Mouse (Mus musculus) G1E (cell line): ENCODE measurements around the gene Ctps.

ENCODE experiments used
- CTCF ChIP-seq: IDR thresholded peaks from 2 replicates; pipeline ENCODE4 v1.5.1; 2012; ENCODE audit warnings: low read depth, low read length, inconsistent platforms, mixed read lengths
- GATA1 ChIP-seq: IDR thresholded peaks from 2 replicates; pipeline ENCODE4 v1.6.1; 2012; ENCODE audit warnings: borderline replicate concordance, low read length, inconsistent platforms, mixed read lengths
- GATA2 ChIP-seq: IDR thresholded peaks from 2 replicates; pipeline ENCODE4 v1.6.1; 2012; ENCODE audit warnings: low read depth, low read length, inconsistent platforms, borderline replicate concordance
- TAL1 ChIP-seq: conservative IDR thresholded peaks from 2 replicates; pipeline ENCODE4 v1.6.1; 2012; ENCODE audit warnings: low read depth, low read length, inconsistent platforms, mixed read lengths

- no peak for TF ChIP-seq CTCF
- TF ChIP-seq TAL1 = no peak
- TF ChIP-seq GATA1 = no peak
- TF ChIP-seq GATA2 = no peak
These were observed 46.3 kb upstream of the Ctps start for GRCm38 (mm10) chr4:120616199-120617025.
